In the genomic region with DNA sequence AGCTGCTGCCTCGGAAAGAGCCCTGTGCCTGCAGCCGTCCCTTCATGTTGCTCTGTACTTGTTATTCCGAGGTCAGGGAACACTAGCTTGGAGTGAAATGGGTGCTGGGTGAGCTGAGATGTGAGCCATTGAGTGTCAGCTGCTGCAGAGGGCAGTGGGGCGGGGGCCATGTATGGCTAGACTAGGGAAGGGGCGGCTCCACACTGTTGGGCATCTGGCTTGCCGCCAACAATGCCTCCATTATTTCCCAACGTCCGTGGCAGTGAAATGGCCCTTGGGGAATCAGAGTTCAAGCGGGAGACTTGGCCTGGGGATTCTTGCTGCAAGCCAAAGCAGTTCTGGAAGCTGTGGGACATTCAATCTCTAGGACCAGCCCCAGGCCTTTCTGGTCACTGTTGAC, we compare ENCODE assay signal across 14 mouse cellular contexts. TPM values are rescaled to one million over a fixed set of nuclear protein-coding genes. Genes with fewer than 3 reads are reported as not detected.
DNase-seq lines count a peak whose midpoint lies in the region; ATAC-seq and TF ChIP-seq lines count a peak whose summit lies in the region.
"Had no signal": no experiment of that assay in that cellular context is flagged by ENCODE, and none has a peak within 500 bp of the region (broad histone marks: within the 10 kb centered on the region; RNA-seq: fewer than 3 reads in every experiment).

No protein-coding gene starts in this region.

- DNase-seq in forebrain, embryonic 14.5 days (ENCODE audit: low spot score), result peak; percentile 34
- no peak for DNase-seq in forebrain, postnatal 0 days
- peak; percentile 33 for DNase-seq in MN1 (ENCODE audit: low spot score)
- no peak for DNase-seq in left cerebral cortex, adult 2 months (ENCODE audit: extremely low spot score in 1 of 2, low spot score in 2 of 2)
- DNase-seq in left cerebral cortex, postnatal 36 days (ENCODE audit: low spot score in 2 of 2), result no peak
- DNase-seq: cerebellum, adult 9-11 months had no signal

- peaks cover 18% of the 10 kb centered on the region for H3K4me1 ChIP-seq in forebrain, embryonic 14.5 days (ENCODE audit: control insufficient read depth, insufficient read depth, low read length)
- peaks cover 12% of the 10 kb centered on the region; the same call in 1 of the 2 replicates for H3K4me1 ChIP-seq in forebrain, postnatal 0 days (ENCODE audit: insufficient read depth)
- H3K4me1 ChIP-seq in hindbrain, embryonic 12.5 days, result peaks cover 32% of the 10 kb centered on the region
- H3K4me1 ChIP-seq in neural tube, embryonic 12.5 days, result peaks cover 28% of the 10 kb centered on the region

- TF ChIP-seq CTCF in forebrain, postnatal 0 days (IDR thresholded peaks at IDR 0.05; ENCODE audit: low read depth), result no peak
- no peak for TF ChIP-seq CTCF in left cerebral cortex, adult 2 months (IDR thresholded peaks at IDR 0.05)

- intact Hi-C loops in left cerebral cortex, adult 2 months (cut with DNase I), result no loop called here
- intact Hi-C loops in left cerebral cortex, postnatal 36 days (cut with DNase I), result no loop called here

- WGBS in forebrain, embryonic 14.5 days, result 5% methylated on average over 9 of the region's 9 CpGs
- WGBS in forebrain, postnatal 0 days, result 10% methylated on average over 9 of the region's 9 CpGs
- WGBS in hindbrain, embryonic 12.5 days, result 3% methylated on average over 9 of the region's 9 CpGs
- WGBS in neural tube, embryonic 12.5 days, result 4% methylated on average over 9 of the region's 9 CpGs

- H3K36me3 ChIP-seq in forebrain, embryonic 14.5 days (ENCODE audit: control insufficient read depth, insufficient read depth, low read length), result peaks cover 29% of the 10 kb centered on the region
- peaks cover 27% of the 10 kb centered on the region for H3K36me3 ChIP-seq in forebrain, postnatal 0 days (ENCODE audit: insufficient read depth)
- peaks cover 27% of the 10 kb centered on the region for H3K36me3 ChIP-seq in hindbrain, embryonic 12.5 days
- peaks cover 28% of the 10 kb centered on the region for H3K36me3 ChIP-seq in neural tube, embryonic 12.5 days

- H3K27me3 ChIP-seq in forebrain, embryonic 14.5 days (replicated peaks; ENCODE audit: control insufficient read depth, insufficient read depth, low read length), result peaks cover 53% of the 10 kb centered on the region
- peaks cover 55% of the 10 kb centered on the region for H3K27me3 ChIP-seq in forebrain, postnatal 0 days (ENCODE audit: insufficient read depth, low read length)
- H3K27me3 ChIP-seq in hindbrain, embryonic 12.5 days, result peaks cover 61% of the 10 kb centered on the region
- H3K27me3 ChIP-seq in neural tube, embryonic 12.5 days (replicated peaks), result peaks cover 60% of the 10 kb centered on the region

- no peak overlapping the region for H3K4me3 ChIP-seq in forebrain, embryonic 14.5 days (ENCODE audit: low read depth, low read length)
- no peak overlapping the region for H3K4me3 ChIP-seq in forebrain, postnatal 0 days (ENCODE audit: low read depth, low read length)
- no peak overlapping the region for H3K4me3 ChIP-seq in hindbrain, embryonic 12.5 days
- H3K4me3 ChIP-seq in neural tube, embryonic 12.5 days, result peak overlapping the region; percentile 15; the same call in 1 of the 2 replicates
- H3K4me3 ChIP-seq in left cerebral cortex, adult 2 months, result no peak overlapping the region
- H3K4me3 ChIP-seq: erythroblast, embryonic 14.5 days; heart, embryonic 13.5 days; layer of hippocampus, adult 2 months had no signal

- no peak overlapping the region for H3K4me2 ChIP-seq in forebrain, embryonic 14.5 days (ENCODE audit: low read length)
- H3K4me2 ChIP-seq in forebrain, postnatal 0 days (ENCODE audit: low read depth), result no peak overlapping the region
- H3K4me2 ChIP-seq in hindbrain, embryonic 12.5 days (replicated peaks), result no peak overlapping the region
- peak overlapping the region; percentile 25 for H3K4me2 ChIP-seq in neural tube, embryonic 12.5 days (replicated peaks)
- H3K4me2 ChIP-seq: heart, embryonic 13.5 days had no signal

- ATAC-seq in forebrain, embryonic 14.5 days, result peak; percentile 26; the same call in 1 of the 2 replicates
- ATAC-seq in forebrain, postnatal 0 days, result no peak
- ATAC-seq in hindbrain, embryonic 12.5 days (ENCODE audit: low FRiP score), result peak; percentile 67; the same call in 1 of the 2 replicates
- no peak for ATAC-seq in neural tube, embryonic 12.5 days (ENCODE audit: low FRiP score, low read depth)

- no peaks in the 10 kb centered on the region for H3K9me3 ChIP-seq in forebrain, embryonic 14.5 days (replicated peaks; ENCODE audit: control insufficient read depth, low read length)
- no peaks in the 10 kb centered on the region for H3K9me3 ChIP-seq in forebrain, postnatal 0 days (ENCODE audit: low read length)
- H3K9me3 ChIP-seq in hindbrain, embryonic 12.5 days (replicated peaks), result no peaks in the 10 kb centered on the region
- no peaks in the 10 kb centered on the region for H3K9me3 ChIP-seq in neural tube, embryonic 12.5 days
- H3K9me3 ChIP-seq: G1E; heart, embryonic 13.5 days had no signal

- no peak overlapping the region for H3K27ac ChIP-seq in forebrain, embryonic 14.5 days (ENCODE audit: low read depth, low read length)
- no peak overlapping the region for H3K27ac ChIP-seq in forebrain, postnatal 0 days (ENCODE audit: low read depth, low read length)
- H3K27ac ChIP-seq in hindbrain, embryonic 12.5 days, result no peak overlapping the region
- no peak overlapping the region for H3K27ac ChIP-seq in neural tube, embryonic 12.5 days
- no peak overlapping the region for H3K27ac ChIP-seq in left cerebral cortex, adult 2 months
- H3K27ac ChIP-seq: heart, embryonic 13.5 days; layer of hippocampus, adult 2 months had no signal

- no peak overlapping the region for H3K9ac ChIP-seq in forebrain, embryonic 14.5 days (ENCODE audit: low read length)
- no peak overlapping the region for H3K9ac ChIP-seq in forebrain, postnatal 0 days
- no peak overlapping the region for H3K9ac ChIP-seq in hindbrain, embryonic 12.5 days
- H3K9ac ChIP-seq in neural tube, embryonic 12.5 days, result 0 out of 2 replicates have a peak overlapping the region, but pooled peaks have one; percentile 6
- H3K9ac ChIP-seq: heart, embryonic 13.5 days; liver, postnatal 0 days had no signal

RNA-seq across cellular contexts. Expression of gene Lhx3, which starts 0.5 kb away (rescaled TPM):
- polyA plus RNA-seq in forebrain, embryonic 14.5 days (2014; fragmentation: Nextera tagmentation; extraction: Ambion mirVana), result not detected in 2 replicates
- 0.08 TPM in 1 of 2 replicates, not detected in the other for total RNA-seq in forebrain, postnatal 0 days (2014; rRNA removed)
- polyA plus RNA-seq in forebrain, postnatal 0 days (2015; fragmentation: Nextera tagmentation; extraction: Ambion mirVana), result 0.06 TPM in 1 of 2 replicates, not detected in the other
- polyA plus RNA-seq in hindbrain, embryonic 12.5 days (2016; fragmentation: Nextera tagmentation; extraction: Ambion mirVana), result 8.7 and 12.0 TPM in 2 replicates
- 16.8 and 24.2 TPM in 2 replicates for polyA plus RNA-seq in neural tube, embryonic 12.5 days (2016; fragmentation: Nextera tagmentation; extraction: Ambion mirVana)
- total RNA-seq in left cerebral cortex, adult 2 months (2021), result under 1 TPM; 0.27 to 0.35 TPM
- under 1 TPM in 1 of 2 experiments, not detected in 1; 0.15 TPM for total RNA-seq in left cerebral cortex, postnatal 36 days (2021)
- total RNA-seq: G1E; layer of hippocampus, adult 2 months had no signal
- polyA plus RNA-seq: erythroblast, embryonic 14.5 days; G1E; kidney, embryonic 14.5 days; liver, postnatal 0 days had no signal

RNA-seq across cellular contexts. Expression of gene Qsox2, which starts 29.8 kb away (rescaled TPM):
- 10.6 and 12.2 TPM in 2 replicates for polyA plus RNA-seq in forebrain, embryonic 14.5 days (2014; fragmentation: Nextera tagmentation; extraction: Ambion mirVana)
- 21.2 and 22.2 TPM in 2 replicates for total RNA-seq in forebrain, postnatal 0 days (2014; rRNA removed)
- 5.5 and 9.1 TPM in 2 replicates for polyA plus RNA-seq in forebrain, postnatal 0 days (2015; fragmentation: Nextera tagmentation; extraction: Ambion mirVana)
- 19.6 and 20.3 TPM in 2 replicates for polyA plus RNA-seq in hindbrain, embryonic 12.5 days (2016; fragmentation: Nextera tagmentation; extraction: Ambion mirVana)
- polyA plus RNA-seq in neural tube, embryonic 12.5 days (2016; fragmentation: Nextera tagmentation; extraction: Ambion mirVana), result 18.4 and 20.6 TPM in 2 replicates
- 10 to 100 TPM; 20.4 to 23.5 TPM for total RNA-seq in left cerebral cortex, adult 2 months (2021)
- total RNA-seq in left cerebral cortex, postnatal 36 days (2021), result 10 to 100 TPM; 22.8 to 23.3 TPM

Comparison
In these comparisons a context has a peak if more than half of its experiments do, and no peak if none do; other contexts are left out.
1. ATAC-seq: peak in forebrain, embryonic 14.5 days (single experiment) and hindbrain, embryonic 12.5 days (single experiment); none in forebrain, postnatal 0 days (single experiment) and neural tube, embryonic 12.5 days (single experiment).
2. DNase-seq: peak in forebrain, embryonic 14.5 days (single experiment) and MN1 (single experiment); none in forebrain, postnatal 0 days (single experiment), left cerebral cortex, adult 2 months (0 of 2) and left cerebral cortex, postnatal 36 days (0 of 2).